Comparison of ENCODE assay signal across 10 mouse cellular contexts in genomic region chr9:8017253-8017913, GRCm38 (mm10). TPM values are rescaled to one million over a fixed set of nuclear protein-coding genes. Genes with fewer than 3 reads are reported as not detected.
DNase-seq lines count a peak whose midpoint lies in the region; ATAC-seq lines count a peak whose summit lies in the region.
"Had no signal": no experiment of that assay in that cellular context is flagged by ENCODE, and none has a peak within 500 bp of the region (broad histone marks: within the 10 kb centered on the region; RNA-seq: fewer than 3 reads in every experiment).

No protein-coding gene starts in this region.

- H3K27me3 ChIP-seq in limb, embryonic 13.5 days: no peaks in the 10 kb centered on the region
- no peaks in the 10 kb centered on the region for H3K27me3 ChIP-seq in limb, embryonic 10.5 days (ENCODE audit: low read depth, poor library complexity, severe bottlenecking)
- H3K27me3 ChIP-seq: embryonic facial prominence, embryonic 13.5 days had no signal

- no peak overlapping the region for H3K9ac ChIP-seq in limb, embryonic 13.5 days
- H3K9ac ChIP-seq: embryonic facial prominence, embryonic 13.5 days; liver, embryonic 14.5 days had no signal

- peak; percentile 31 for DNase-seq in adrenal gland, postnatal 10 days
- DNase-seq in adrenal gland, postnatal 4 days (ENCODE audit: low spot score in 2 of 2): no peak
- DNase-seq in limb, embryonic 10.5 days (ENCODE audit: low spot score): no peak
- peak; percentile 30 to 36 for DNase-seq in cerebellum, postnatal 10 days
- peak; percentile 19 to 34 for DNase-seq in monocyte, adult 2 months (ENCODE audit: low read depth in 1 of 2, low spot score in 2 of 2)
- DNase-seq in embryo, embryonic 10.5 days (ENCODE audit: low spot score): no peak
- no peak for DNase-seq in neural tube, embryonic 10.5 days (ENCODE audit: extremely low spot score, low spot score)

- no peak overlapping the region for H3K27ac ChIP-seq in limb, embryonic 13.5 days
- H3K27ac ChIP-seq in limb, embryonic 10.5 days: no peak overlapping the region
- H3K27ac ChIP-seq: embryonic facial prominence, embryonic 13.5 days; liver, embryonic 14.5 days had no signal

- H3K4me1 ChIP-seq in limb, embryonic 13.5 days: no peaks in the 10 kb centered on the region
- no peaks in the 10 kb centered on the region for H3K4me1 ChIP-seq in limb, embryonic 10.5 days
- H3K4me1 ChIP-seq: embryonic facial prominence, embryonic 13.5 days had no signal

- ATAC-seq in limb, embryonic 13.5 days (ENCODE audit: low FRiP score, low read depth): peak; percentile 32; the same call in 1 of the 2 replicates

- no peak overlapping the region for H3K4me2 ChIP-seq in limb, embryonic 13.5 days (replicated peaks)
- H3K4me2 ChIP-seq: embryonic facial prominence, embryonic 13.5 days had no signal

- no peaks in the 10 kb centered on the region for H3K36me3 ChIP-seq in limb, embryonic 13.5 days
- no peaks in the 10 kb centered on the region for H3K36me3 ChIP-seq in limb, embryonic 10.5 days
- H3K36me3 ChIP-seq: embryonic facial prominence, embryonic 13.5 days had no signal

- H3K4me3 ChIP-seq in limb, embryonic 13.5 days: no peak overlapping the region
- no peak overlapping the region for H3K4me3 ChIP-seq in limb, embryonic 10.5 days
- H3K4me3 ChIP-seq: embryonic facial prominence, embryonic 13.5 days had no signal

- WGBS in limb, embryonic 13.5 days: 54% methylated on average over 16 of the region's 20 CpGs
- 59% methylated on average over 17 of the region's 20 CpGs for WGBS in limb, embryonic 10.5 days

- H3K9me3 ChIP-seq in limb, embryonic 13.5 days: no peaks in the 10 kb centered on the region
- no peaks in the 10 kb centered on the region for H3K9me3 ChIP-seq in limb, embryonic 10.5 days (replicated peaks)
- H3K9me3 ChIP-seq: embryonic facial prominence, embryonic 13.5 days had no signal

RNA-seq across cellular contexts. Expression of gene Yap1, which starts 13.0 kb away (rescaled TPM):
- 10 to 100 TPM; 64.3 to 69.4 TPM for total RNA-seq in adrenal gland, postnatal 10 days (2021)
- 10 to 100 TPM; 96.3 to 98.0 TPM for total RNA-seq in adrenal gland, postnatal 4 days (2021)
- polyA plus RNA-seq in limb, embryonic 13.5 days (2015; fragmentation: Nextera tagmentation; extraction: Ambion mirVana): 47.5 and 48.1 TPM in 2 replicates
- 49.6 and 55.6 TPM in 2 replicates for polyA plus RNA-seq in limb, embryonic 10.5 days (2016; fragmentation: Nextera tagmentation; extraction: Ambion mirVana)

RNA-seq across cellular contexts. Expression of gene Cfap300, which starts 25.2 kb away (rescaled TPM):
- 1 to 10 TPM; 4.8 to 7.1 TPM for total RNA-seq in adrenal gland, postnatal 10 days (2021)
- total RNA-seq in adrenal gland, postnatal 4 days (2021): 1 to 10 TPM; 6.0 to 6.6 TPM
- polyA plus RNA-seq in limb, embryonic 13.5 days (2015; fragmentation: Nextera tagmentation; extraction: Ambion mirVana): 14.5 and 14.9 TPM in 2 replicates
- polyA plus RNA-seq in limb, embryonic 10.5 days (2016; fragmentation: Nextera tagmentation; extraction: Ambion mirVana): 15.2 and 18.1 TPM in 2 replicates

Comparison
In these comparisons a context has a peak if more than half of its experiments do, and no peak if none do; other contexts are left out.
1. DNase-seq: peak in adrenal gland, postnatal 10 days (single experiment), cerebellum, postnatal 10 days (2 of 2) and monocyte, adult 2 months (2 of 2); none in adrenal gland, postnatal 4 days (0 of 2), limb, embryonic 10.5 days (single experiment), embryo, embryonic 10.5 days (single experiment) and neural tube, embryonic 10.5 days (single experiment).